Mouse (Mus musculus) liver, embryonic 14.5 days (tissue): ENCODE results near the gene Ppm1l. TPM values are rescaled to one million over a fixed set of nuclear protein-coding genes. Genes with fewer than 3 reads are reported as not detected.

ENCODE experiments used
- ATAC-seq: fragments of 200-750 bp; cut with Nextera tagmentation; 2 replicates; pipeline ENCODE4 v1.8.0; 2017; ENCODE audit warnings: moderate number of reproducible peaks, mild to moderate bottlenecking, moderate library complexity; ENCODE audit not compliant: insufficient read depth
- DNase-seq, 3 experiments: peaks; one replicate each; pipeline ENCODE4 v3.0.0-alpha.2; 2012 to 2013; ENCODE audit warnings: low read depth in 3 of 3, low spot score in 3 of 3
- H3K27ac ChIP-seq: fragments of 300-500 bp; sonication (generic); 2 replicates; pipeline ENCODE4 v1.5.1; 2014; ENCODE audit warnings: moderate library complexity, mild to moderate bottlenecking, control low read depth, inconsistent platforms
- H3K27me3 ChIP-seq: fragments of 300-500 bp; sonication (generic); 2 replicates; pipeline ENCODE4 v1.6.1; 2014; ENCODE audit warnings: mild to moderate bottlenecking, low read length, moderate library complexity; ENCODE audit not compliant: control insufficient read depth, insufficient read depth
- H3K36me3 ChIP-seq: fragments of 300-500 bp; sonication (generic); replicated peaks from 2 replicates; pipeline ENCODE4 v1.6.1; 2014; ENCODE audit warnings: low read depth; ENCODE audit not compliant: control insufficient read depth, insufficient read depth
- H3K4me1 ChIP-seq, 2 experiments: fragments of 200-500 bp in 1 of 2; fragments of 300-500 bp in 1 of 2; sonication (generic) in 1 of 2; replicated peaks; 2 replicates each; pipeline ENCODE4 v1.6.1; 2012 to 2014; ENCODE audit warnings: antibody characterized with exemption in 1 of 2, inconsistent platforms in 1 of 2, low read length in 1 of 2; ENCODE audit not compliant: control insufficient read depth in 2 of 2, insufficient read depth in 2 of 2
- H3K4me2 ChIP-seq: fragments of 300-500 bp; sonication (generic); 2 replicates; pipeline ENCODE4 v1.6.1; 2014; ENCODE audit warnings: low read depth, mild to moderate bottlenecking, control low read depth, moderate library complexity
- H3K4me3 ChIP-seq, 2 experiments: fragments of 200-500 bp in 1 of 2; fragments of 300-500 bp in 1 of 2; sonication (generic) in 1 of 2; 2 replicates each; pipeline ENCODE4 v1.5.1; 2012 to 2014; ENCODE audit warnings: low read depth in 2 of 2, low read length in 2 of 2, mild to moderate bottlenecking in 2 of 2, control low read depth in 1 of 2, inconsistent platforms in 1 of 2, moderate library complexity in 1 of 2; ENCODE audit not compliant: insufficient read depth in 1 of 2
- H3K9ac ChIP-seq: fragments of 300-500 bp; sonication (generic); replicated peaks from 2 replicates; pipeline ENCODE4 v1.6.1; 2014; ENCODE audit warnings: mild to moderate bottlenecking, control low read depth, moderate library complexity
- H3K9me3 ChIP-seq: fragments of 300-500 bp; sonication (generic); 2 replicates; pipeline ENCODE4 v1.6.1; 2016; ENCODE audit warnings: low read length, mixed read lengths; ENCODE audit not compliant: control insufficient read depth
- CTCF ChIP-seq: IDR thresholded peaks from 2 replicates; pipeline ENCODE4 v1.5.1; 2016; ENCODE audit warnings: antibody characterized with exemption, low read depth, control low read depth
- EP300 ChIP-seq: IDR thresholded peaks from 2 replicates; pipeline ENCODE4 v1.6.1; 2016; ENCODE audit warnings: antibody characterized with exemption, low read depth
- WGBS: fragments of 180-500 bp; shearing (Covaris S2); extraction: QIAGEN DNeasy Blood & Tissue Kit; methylation state at CpG from one replicate; pipeline ENCODE4 v1.1.7; 2014; ENCODE audit not compliant: insufficient replicate concordance; 5-methylcytosine and 5-hydroxymethylcytosine counted together
- polyA plus RNA-seq, 2 experiments: library from polyadenylated mRNA; depleted of rRNA in 1 of 2; stranded (reverse) in 1 of 2; unstranded in 1 of 2; fragments of >200 nt; fragmentation: Nextera tagmentation in 1 of 2; extraction: Ambion mirVana in 1 of 2; gene quantifications; 2 replicates each; pipeline versions ENCODE4 v1.2.1 to v1.2.3; 2012 to 2014

Ppm1l gene
- polyA plus RNA-seq, 2 experiments, result 2.4 to 3.7 TPM

- Histone ChIP-seq H3K27ac (no peak overlapping the region), H3K4me3 (no peak overlapping the region), H3K4me2 (no peak overlapping the region), H3K9me3 (no peaks in the 10 kb centered on the region), H3K36me3 (no peaks in the 10 kb centered on the region), H3K4me1 (no peaks in the 10 kb centered on the region), H3K27me3 (no peaks in the 10 kb centered on the region), H3K9ac (no peak overlapping the region)
- ATAC-seq (no peak), DNase-seq (no peak)
- TF ChIP-seq CTCF (no peak), EP300 (no peak)
- 69% methylated on average over 4 of the region's 4 CpGs for WGBS
Observed at GRCm38 (mm10) chr3:69494233-69495010, 177.8 kb downstream of the Ppm1l start.

GRCm38 (mm10) chr3:69497178-69497577 is 180.5 kb downstream of the Ppm1l start:
- Histone ChIP-seq H3K27me3 (no peaks in the 10 kb centered on the region), H3K27ac (no peak overlapping the region), H3K4me1 (no peaks in the 10 kb centered on the region), H3K9me3 (no peaks in the 10 kb centered on the region), H3K9ac (no peak overlapping the region), H3K4me2 (no peak overlapping the region), H3K4me3 (no peak overlapping the region), H3K36me3 (no peaks in the 10 kb centered on the region)
- WGBS, result 73% methylated on average over 3 of the region's 3 CpGs
- no peak for ATAC-seq
- no peak for TF ChIP-seq EP300
- no peak for TF ChIP-seq CTCF
- no peak for DNase-seq

GRCm38 (mm10) chr3:69502009-69502408 is 185.3 kb downstream of the Ppm1l start:
- no peak overlapping the region for H3K4me2 ChIP-seq
- TF ChIP-seq EP300, result no peak
- TF ChIP-seq CTCF, result no peak
- no peak for DNase-seq
- H3K27ac ChIP-seq, result no peak overlapping the region
- ATAC-seq, result no peak
- 43% methylated on average over 6 of the region's 6 CpGs for WGBS
- H3K4me1 ChIP-seq, result no peaks in the 10 kb centered on the region
- H3K27me3 ChIP-seq, result no peaks in the 10 kb centered on the region
- no peaks in the 10 kb centered on the region for H3K36me3 ChIP-seq
- no peaks in the 10 kb centered on the region for H3K9me3 ChIP-seq
- no peak overlapping the region for H3K9ac ChIP-seq
- H3K4me3 ChIP-seq, result no peak overlapping the region

- no peak overlapping the region for H3K27ac ChIP-seq
- H3K9me3 ChIP-seq, result no peaks in the 10 kb centered on the region
- no peak overlapping the region for H3K4me3 ChIP-seq
- ATAC-seq, result no peak
- H3K27me3 ChIP-seq, result no peaks in the 10 kb centered on the region
- DNase-seq, result no peak
- no peak overlapping the region for H3K4me2 ChIP-seq
- 31% methylated on average over 4 of the region's 4 CpGs for WGBS
- H3K36me3 ChIP-seq, result no peaks in the 10 kb centered on the region
- H3K9ac ChIP-seq, result no peak overlapping the region
- TF ChIP-seq CTCF (no peak), EP300 (no peak)
- no peaks in the 10 kb centered on the region for H3K4me1 ChIP-seq
Observed at GRCm38 (mm10) chr3:69502527-69502926, 185.9 kb downstream of the Ppm1l start.

GRCm38 (mm10) chr3:69505090-69505489 is 188.4 kb downstream of the Ppm1l start:
- H3K36me3 ChIP-seq, result no peaks in the 10 kb centered on the region
- H3K4me1 ChIP-seq, result no peaks in the 10 kb centered on the region
- ATAC-seq (no peak), DNase-seq (no peak)
- no peak overlapping the region for H3K27ac ChIP-seq
- TF ChIP-seq CTCF (no peak), EP300 (no peak)
- 34% methylated on average over 7 of the region's 7 CpGs for WGBS
- H3K27me3 ChIP-seq, result no peaks in the 10 kb centered on the region
- no peak overlapping the region for H3K4me3 ChIP-seq
- no peak overlapping the region for H3K4me2 ChIP-seq
- H3K9ac ChIP-seq, result no peak overlapping the region
- no peaks in the 10 kb centered on the region for H3K9me3 ChIP-seq
